Mouse (Mus musculus) bone marrow macrophage, adult 2 months (primary cell): ENCODE data around the gene Samd1.

Source experiments
- CTCF ChIP-seq: IDR thresholded peaks from 2 replicates; pipeline ENCODE4 v1.5.1; 2012; ENCODE audit warnings: low read depth, mild to moderate bottlenecking, low read length, moderate library complexity
- POLR2A ChIP-seq: IDR thresholded peaks from 2 replicates; pipeline ENCODE4 v1.6.1; 2012; ENCODE audit warnings: mild to moderate bottlenecking, low read depth, low read length, borderline replicate concordance

GRCm38 (mm10) chr8:83982449-83982848, 15.0 kb upstream of the Samd1 start:
- TF ChIP-seq POLR2A = no peak
- no peak for TF ChIP-seq CTCF
